Mouse (Mus musculus) megakaryocyte, embryonic 14.5 days (primary cell): ENCODE data around the gene Arhgap9.

Source experiments
- FLI1 ChIP-seq: IDR thresholded peaks from 2 replicates; pipeline ENCODE4 v1.6.1; 2012; ENCODE audit warnings: low read length, inconsistent platforms, mixed read lengths
- GATA1 ChIP-seq: IDR thresholded peaks from 3 replicates; pipeline ENCODE4 v1.6.1; 2012; ENCODE audit warnings: mixed read lengths, low read length, inconsistent platforms, borderline replicate concordance

- TF ChIP-seq GATA1 (no peak), FLI1 (no peak)
Measured at GRCm38 (mm10) chr10:127348957-127349356, 27.2 kb downstream of the Arhgap9 start.
